Mouse (Mus musculus) bone marrow, adult 2 months (tissue): ENCODE measurements around the gene Gm31571. TPM values are rescaled to one million over a fixed set of nuclear protein-coding genes. Genes with fewer than 3 reads are reported as not detected.
"Not testable (repeated sequence)": the region's sequence is repeated elsewhere in the genome, so short reads cannot be mapped to it uniquely, and the experiment has no call there.

Source experiments
- H3K27ac ChIP-seq: fragments of 200-500 bp; 2 replicates; pipeline ENCODE4 v1.5.1; 2012; ENCODE audit warnings: low read depth, mild to moderate bottlenecking, control low read depth, inconsistent platforms, low read length; ENCODE audit not compliant: control insufficient read depth, poor library complexity, insufficient read depth
- H3K4me1 ChIP-seq: fragments of 200-500 bp; 2 replicates; pipeline ENCODE4 v1.6.1; 2011; ENCODE audit warnings: low read length; ENCODE audit not compliant: control insufficient read depth, insufficient read depth
- H3K4me3 ChIP-seq: fragments of 200-500 bp; replicated peaks from 2 replicates; pipeline ENCODE3; 2011; ENCODE audit warnings: mild to moderate bottlenecking, low read depth, low read length, control low read depth; ENCODE audit not compliant: control insufficient read depth
- WGBS: fragments of 180-500 bp; shearing (Covaris S2); methylation state at CpG from one replicate; pipeline ENCODE4 v1.1.7; 2018; 5-methylcytosine and 5-hydroxymethylcytosine counted together
- polyA plus RNA-seq: library from polyadenylated mRNA; stranded (reverse); fragments of >200 nt; gene quantifications from 2 replicates; pipeline ENCODE4 v1.2.4, GENCODE M21; 2011; ENCODE audit warnings: low replicate concordance; ENCODE audit not compliant: missing spikeins, insufficient read depth, insufficient read length

Gm31571 gene
- not detected in 2 replicates for polyA plus RNA-seq

DNA sequence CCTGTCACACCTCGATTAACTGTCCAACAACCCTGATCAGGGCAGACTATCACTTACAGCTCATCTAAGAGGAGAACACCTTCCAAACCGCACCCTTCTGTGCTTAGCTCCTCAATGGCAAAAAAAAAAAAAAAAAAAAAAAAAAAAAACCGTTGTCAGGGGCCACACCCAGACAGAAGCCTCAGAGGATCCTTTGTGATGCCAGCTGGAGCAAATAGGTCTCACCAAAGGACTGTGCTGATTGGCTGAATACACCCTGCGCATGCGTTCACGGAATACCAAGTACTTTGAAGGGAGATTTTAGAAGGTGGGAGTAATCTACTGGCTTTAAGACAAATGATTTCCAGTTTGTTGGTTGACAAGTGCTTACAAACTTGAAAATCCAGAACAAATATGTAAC lies at the start of gene Gm31571:
TSS of gene Gm31571 (minus strand) at position 101 of the 400 bp plus-strand sequence.
- WGBS, result no CpG with 5 or more reads among the region's 6 CpGs
- not testable (repeated sequence) for H3K27ac ChIP-seq, H3K4me3 ChIP-seq, H3K4me1 ChIP-seq
